Mouse (Mus musculus) right cerebral cortex, postnatal 36 days (tissue): ENCODE data around the gene Stk16.

Source experiments
- DNase-seq, 2 experiments: peaks; one replicate each; pipeline ENCODE4 v3.0.0; 2022; ENCODE audit warnings: low spot score in 2 of 2, mixed read lengths in 1 of 2

Stk16 gene

DNA sequence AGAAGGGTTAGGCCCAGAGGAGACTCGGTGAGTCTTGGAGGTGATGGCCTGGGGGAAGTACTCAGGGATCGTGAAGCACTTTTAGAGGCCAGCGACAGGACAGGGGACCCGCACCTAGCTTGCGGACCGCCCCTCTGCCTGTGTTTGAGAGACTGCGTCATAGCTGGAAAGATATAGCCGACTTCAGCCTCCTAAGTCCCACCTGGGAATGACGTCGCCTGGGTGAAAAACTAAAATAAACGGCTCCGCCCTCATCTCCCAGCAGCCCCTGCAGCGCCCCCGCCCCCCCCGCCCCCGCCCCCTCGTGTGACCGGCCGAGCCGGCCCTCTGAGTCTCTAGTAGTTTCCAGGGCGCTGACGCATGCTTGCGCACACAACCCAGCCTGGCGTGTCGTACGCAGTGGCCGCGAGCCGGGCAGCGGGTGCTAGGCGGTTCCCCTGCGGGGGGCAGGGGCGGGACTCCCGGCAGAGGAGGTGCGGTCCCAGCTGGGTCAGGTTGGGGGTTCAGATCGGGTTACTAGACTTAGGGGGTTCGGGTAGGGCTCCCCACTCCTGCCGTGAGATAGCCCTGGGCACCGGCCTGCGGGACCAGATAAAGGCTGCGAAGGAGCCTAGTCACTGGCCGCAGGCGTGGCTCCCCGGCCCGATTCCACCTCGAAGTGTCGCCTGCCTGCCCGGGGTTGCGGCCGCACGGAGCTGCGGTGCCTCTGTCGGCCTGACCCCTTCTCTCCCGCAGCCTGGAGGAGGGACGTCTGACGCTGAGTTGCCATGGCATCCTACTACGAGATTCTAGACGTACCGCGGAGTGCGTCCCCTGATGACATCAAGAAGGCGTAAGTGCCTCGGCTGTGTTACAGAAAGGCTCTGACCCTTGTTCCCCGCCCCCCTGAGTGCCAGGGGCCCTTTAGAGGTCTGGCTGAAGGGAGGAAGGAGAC is 25.7 kb downstream of the Stk16 start, which contains the start of gene Dnajb2:
Dnajb2 (plus strand) TSS at position 290 of the 934 bp plus-strand sequence.
- DNase-seq = peak; percentile 77 to 83

DNA sequence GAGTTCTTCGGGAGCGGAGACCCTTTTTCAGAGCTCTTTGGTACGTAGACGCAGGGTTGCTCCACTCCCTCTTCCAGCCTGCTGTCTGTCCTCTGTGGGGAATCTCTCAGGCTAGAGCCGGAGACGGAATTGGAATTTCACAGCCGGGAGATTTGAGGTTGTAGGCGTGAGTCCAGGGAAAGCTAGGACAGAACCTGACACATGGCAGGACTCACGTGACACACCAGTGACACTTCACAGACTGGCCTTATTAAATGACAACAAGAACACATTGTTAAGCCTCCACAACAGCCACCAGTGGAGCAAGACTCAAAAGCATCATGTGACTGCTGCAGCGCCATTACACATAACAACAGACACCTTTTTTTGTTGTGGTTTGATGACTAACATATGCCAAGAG is 29.0 kb downstream of the Stk16 start:
- DNase-seq = peak in 1 of 2 experiments; percentile 55

DNA sequence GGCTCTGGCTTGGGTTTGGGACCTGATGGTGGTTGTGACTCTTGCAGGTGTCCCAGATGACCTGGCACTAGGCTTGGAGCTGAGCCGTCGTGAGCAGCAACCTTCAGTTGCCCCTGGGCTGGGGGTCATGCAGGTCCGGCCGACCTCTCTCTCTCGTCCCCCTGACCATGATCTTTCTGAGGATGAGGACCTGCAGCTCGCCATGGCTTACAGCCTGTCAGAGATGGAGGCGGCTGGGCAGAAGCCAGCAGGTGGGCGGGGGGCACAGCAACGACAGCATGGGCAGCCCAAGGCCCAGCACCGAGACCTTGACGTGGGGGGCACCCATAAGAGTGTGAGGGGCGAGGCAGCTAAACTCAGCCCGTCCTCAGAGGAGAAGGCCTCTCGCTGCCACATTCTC is 32.8 kb downstream of the Stk16 start:
- DNase-seq = no peak

DNA sequence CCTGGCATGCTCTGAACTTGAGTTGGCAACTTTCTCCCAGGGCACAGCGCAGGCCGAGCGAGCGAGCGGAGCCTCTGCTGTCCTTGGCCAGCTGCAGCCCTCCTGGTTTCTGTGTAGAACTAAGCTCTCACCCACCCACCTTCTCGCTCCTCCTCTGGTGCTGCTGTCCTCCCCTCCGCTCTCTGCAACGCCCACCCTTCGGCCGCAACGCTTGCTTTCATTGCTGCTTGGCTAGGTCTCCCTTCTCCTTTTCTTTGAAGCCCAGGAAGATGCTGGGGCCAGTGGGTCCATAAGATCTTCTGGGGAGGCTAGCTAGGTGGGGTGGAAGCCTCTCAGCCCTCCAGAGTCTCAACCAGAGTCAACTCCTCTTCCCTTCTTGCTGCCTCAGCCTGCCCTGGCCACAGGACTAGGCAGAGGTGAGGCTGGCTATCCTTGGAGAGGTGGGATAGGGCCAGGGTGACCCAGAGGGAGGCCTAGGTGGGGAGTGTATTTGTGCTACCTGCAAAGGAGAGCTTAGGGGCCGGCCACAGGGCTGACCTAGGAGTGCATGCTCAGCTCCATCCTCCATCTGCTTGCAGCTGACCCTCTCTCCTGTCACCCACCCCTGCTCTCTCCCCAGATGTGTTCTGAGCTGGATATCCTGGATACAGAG is 33.7 kb downstream of the Stk16 start:
- no peak for DNase-seq

DNA sequence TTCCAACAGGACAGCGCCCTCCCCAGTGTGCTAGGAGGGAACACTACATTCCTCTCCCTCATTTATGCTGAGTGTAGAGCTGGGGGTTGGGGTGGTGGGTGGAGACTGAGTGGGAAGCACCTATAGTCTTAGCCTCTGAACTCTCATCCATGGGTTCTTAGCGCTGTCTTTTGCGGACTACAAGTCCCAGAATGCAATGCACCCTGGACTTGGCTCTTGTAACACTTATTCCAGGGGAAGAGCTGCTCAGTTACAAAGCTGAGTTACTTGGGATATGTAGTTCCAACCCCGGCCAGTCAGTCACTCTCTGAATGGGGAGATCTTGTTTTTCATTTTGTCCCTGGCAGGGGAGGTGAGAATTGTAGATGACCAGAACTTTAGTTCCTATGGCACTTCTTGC is 34.2 kb downstream of the Stk16 start:
- DNase-seq = peak in 1 of 2 experiments; percentile 77

DNA sequence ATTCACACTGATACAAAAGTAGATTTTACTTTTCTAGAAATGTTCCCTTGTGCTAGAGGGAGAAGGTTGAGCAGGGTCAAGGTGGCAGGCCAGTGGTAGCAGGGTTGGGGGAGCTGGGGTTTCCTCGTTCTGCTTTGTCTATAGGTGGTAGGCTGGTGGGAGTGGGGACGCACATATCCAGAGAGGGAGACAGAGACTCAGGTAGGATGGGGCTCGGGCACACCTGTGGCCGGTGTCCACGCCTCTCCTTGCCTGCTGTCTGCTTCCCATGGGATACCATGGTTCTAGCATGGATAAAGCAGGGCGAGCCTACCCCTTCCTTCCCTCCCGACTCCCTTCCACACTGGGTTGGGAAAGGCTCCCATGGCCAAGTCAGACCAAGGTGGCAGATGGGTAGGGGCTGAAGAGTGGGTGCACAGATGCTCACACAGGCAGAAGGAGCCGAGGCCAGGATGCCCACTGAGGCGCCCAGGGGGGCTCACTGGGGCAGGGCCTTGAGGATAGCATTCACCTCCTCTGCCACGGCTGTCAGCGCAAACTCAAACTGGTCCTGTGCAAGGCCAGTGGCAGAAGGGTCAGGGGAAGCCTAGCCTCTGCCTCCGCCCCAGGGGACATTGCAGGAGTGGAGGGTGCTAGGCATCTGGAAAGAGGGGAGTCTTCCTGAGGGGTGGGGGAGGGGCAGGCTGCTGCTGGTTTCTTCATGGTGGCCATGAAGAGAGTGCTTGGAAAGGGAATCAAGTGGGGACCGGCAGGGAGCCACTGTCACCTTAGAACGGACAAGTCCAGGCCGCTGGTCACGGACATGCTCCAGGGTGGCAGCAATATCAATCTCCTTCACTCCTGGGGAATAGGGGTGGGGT is 36.7 kb downstream of the Stk16 start:
- no peak for DNase-seq

DNA sequence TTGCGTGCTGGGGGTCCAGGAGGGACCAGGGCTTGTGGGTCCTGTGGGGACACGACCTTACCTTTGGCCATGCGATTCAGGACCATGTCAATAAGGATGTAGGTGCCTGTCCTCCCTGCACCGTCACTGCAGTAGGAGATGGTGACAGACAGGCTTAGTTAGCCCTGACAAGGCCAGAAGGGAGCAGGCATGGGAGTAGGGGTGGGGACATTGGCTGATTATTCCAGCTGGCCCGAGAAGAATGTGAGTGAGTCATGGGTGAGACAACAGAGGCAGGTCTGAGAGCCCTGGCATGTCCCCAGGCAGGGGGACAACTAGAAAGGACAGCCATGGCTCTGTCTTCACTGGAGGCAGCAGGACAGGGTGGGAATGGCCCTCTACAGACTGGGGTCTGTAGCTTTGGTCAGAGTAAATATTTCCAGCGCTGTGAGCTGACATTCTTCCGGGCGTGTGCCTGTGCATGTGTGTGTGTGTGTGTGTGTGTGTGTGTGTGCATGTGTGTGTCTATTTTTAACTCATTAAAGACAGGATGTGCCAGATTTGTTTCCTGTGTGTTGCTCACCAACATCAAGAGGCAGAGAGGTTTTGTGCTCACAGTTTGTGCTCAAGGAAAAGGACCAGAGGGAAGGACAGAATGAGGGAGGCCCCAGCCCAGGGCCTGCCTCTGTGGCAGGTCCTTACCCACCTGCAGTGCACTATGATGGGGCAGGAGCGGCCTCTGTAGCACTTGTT is 37.6 kb downstream of the Stk16 start:
- no peak for DNase-seq

DNA sequence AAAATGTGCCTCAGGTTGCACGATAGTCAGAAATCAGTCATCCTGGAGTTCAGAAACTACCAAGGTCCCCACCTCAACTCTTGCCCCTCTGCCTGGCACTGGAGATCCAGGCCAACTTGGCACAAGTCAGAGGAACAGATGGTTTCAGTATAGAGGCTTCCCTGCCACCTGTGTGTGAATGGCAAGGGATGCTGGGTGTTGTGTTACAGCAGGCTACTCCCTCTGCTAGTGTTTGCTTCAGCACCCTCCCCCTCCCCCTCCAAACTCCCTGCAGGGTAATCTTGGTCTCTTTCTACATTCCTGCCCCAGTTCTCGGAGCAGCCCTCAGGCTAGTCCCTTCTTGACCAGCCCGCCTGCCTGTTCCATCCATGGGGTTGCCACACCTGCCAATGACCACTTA is 39.9 kb downstream of the Stk16 start:
- no peak for DNase-seq

DNA sequence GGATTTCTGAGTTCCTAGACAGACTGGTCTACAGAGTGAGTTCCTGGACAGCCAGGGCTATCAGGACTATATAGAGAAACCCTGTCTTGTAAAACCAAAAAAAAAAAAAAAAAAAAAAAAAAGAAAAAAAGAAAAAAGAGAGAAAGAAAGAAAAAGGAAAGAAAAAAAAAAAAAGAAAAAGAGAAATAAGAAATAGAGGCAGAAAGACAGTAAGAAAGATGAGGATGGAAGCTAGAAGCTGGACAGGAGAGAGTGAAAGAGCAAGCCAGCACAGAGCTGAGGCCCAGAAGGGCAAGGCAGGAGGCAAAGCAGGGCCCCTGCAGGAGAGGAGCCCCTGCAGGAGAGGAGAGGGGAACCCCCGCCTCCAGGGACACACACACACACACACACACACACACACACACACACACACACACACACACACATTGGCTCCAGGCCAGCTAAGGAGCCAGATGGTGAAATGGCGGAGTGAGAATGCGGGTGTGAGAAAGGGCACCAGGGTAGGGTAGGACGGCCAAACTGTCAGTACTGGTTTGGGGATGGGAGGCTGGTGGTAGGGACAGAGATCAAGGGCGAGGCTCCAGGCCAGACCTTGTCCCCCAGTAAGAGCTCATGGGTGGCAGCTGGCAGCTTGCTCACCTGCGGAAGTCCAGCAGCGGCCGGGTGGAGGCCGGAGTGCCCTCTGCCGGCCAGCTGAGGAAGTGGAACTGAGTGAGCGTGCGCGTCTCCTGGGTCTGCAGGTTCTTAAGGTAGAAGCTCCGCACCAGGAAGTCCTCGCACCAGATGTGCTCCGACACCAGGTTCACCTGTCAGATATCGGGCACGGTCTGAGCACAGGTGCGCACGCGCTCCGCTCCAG is 40.7 kb downstream of the Stk16 start:
- no peak for DNase-seq

DNA sequence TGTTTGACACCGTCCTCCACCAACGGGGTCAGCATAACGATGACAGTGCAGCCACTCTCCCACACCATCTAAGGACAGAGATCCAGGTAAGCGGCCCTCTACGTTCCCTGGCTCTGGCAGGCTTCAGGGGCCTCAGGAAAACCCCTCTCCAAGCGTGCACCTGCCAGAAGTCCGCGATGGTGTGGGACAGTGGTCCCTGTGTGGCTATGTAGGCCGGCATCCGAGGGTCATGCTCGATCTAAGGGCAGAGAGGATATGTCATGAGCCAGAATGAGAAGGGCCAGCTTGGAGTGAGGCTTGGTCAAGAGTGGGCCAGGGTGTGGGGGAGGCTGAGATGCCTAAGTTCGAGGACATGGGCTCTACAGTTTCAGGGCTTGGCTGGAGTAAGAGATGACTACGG is 41.7 kb downstream of the Stk16 start:
- DNase-seq = no peak

DNA sequence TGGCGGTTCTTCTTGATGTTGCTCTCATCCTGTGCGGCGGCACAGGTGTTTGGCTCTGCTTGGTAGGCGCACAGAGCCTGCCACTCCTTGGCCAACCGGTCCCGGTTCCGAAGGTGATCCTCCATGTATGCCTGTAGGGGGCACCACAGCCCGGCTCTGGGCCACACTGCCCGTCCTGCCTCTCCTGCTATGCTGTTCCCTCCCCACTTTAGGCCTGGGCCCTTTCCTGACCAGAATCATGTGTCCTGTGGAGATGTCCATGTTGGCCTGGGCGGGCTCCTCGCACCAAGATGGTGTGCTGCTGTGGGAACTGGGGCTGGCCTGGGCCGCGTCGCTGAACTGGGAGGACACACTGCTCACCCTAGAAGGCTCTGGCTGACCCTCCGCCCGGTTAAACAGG is 42.4 kb downstream of the Stk16 start:
- no peak for DNase-seq

DNA sequence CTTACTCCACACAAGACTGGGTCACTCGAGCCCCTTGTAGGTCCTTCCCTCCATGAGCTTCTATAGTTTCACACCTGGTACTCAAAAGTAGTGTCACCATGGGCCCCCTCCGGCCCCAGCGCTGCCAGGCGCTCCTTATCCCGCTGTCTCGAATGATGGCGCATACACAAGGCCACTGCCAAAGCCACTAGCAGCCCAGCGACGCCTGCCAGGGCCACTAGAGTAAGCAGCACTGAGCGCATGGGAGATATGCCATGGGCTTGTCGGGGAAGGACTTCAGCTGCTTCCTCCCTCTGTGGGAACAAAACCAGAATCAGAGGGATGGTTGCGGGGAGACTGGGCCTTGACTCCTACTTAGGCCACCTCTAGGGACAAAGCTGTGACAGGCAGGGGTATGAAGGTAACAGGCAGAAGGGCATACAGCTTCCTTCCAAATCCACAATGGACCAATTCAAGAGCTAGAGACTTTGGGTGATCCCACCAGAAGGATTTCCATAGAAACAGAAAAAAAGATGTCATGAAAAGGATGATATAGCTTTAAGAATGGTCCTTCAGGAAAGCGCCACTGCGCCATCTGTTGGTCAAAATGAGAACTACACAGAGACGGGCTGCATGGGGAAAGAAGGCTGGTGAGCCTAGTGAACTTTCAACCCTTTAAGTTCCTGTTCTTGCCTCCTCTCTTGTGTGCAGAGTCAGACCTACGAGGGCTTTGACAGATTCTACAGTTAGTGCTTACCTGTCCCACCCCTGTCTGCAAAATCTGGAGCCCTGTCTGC is 43.4 kb downstream of the Stk16 start:
- DNase-seq = peak; percentile 67 to 76

DNA sequence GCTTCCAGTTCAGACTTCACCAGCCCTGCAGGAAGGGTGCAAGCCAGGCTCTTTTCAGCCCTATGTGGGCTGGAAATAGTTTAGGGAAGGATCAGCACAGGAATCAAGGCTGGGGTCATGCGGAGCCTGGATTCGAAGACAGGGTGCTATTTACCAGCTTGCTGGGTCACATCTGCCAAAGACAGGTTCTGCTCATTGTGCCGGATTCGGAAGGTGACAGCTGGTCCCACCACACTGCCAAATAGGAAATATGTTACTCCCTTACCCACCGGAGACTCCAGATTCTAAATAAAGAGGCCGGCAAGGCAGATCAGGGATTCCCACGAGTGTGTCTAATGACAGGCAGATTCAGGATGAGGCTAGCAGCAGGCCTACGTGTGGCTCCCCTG is 44.0 kb downstream of the Stk16 start:
- no peak for DNase-seq

DNA sequence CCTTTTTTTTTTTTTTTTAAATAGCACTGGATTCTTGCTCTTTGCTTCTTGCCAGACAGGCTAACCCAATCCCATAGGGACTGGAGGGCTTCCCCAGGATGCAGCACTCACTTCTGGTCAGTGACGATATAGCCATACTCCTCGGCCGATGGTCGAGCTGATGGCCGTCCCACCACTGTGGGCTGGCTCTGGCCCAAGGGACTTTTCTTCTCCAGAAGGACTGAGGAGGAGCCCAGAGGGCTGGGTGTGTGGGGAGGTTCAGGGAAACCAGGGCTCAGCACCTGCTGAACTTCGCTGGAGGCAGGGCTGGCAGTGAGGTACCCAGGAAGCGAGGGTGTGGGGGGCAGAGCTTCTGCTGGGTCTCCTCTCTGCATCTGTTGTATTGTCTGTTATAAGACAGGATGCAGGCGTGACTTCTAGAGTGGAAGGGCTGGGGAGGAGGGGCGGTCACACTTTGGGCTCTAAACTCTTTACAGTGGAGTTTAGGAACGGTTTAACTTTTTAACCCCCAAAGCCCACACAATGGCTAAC is 44.9 kb downstream of the Stk16 start:
- no peak for DNase-seq

DNA sequence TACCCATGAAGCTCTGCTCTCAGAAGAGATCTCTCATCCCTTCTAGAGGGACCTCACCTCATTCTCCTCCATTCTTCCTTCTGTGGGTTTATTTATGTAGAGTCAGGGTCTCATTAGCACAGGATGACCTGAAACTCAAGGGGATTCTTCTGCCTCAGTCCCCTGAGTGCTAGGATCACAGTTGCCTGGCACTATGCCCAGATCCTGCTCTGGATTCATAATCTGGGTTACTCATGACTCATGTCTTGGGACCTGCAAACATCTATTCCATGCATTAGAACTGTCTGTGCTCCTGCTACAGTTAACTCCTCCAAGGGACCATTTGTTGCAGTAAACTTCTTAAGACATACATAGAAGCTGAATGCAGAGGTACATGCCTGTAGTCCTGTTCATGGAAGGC is 50.6 kb downstream of the Stk16 start:
- no peak for DNase-seq

DNA sequence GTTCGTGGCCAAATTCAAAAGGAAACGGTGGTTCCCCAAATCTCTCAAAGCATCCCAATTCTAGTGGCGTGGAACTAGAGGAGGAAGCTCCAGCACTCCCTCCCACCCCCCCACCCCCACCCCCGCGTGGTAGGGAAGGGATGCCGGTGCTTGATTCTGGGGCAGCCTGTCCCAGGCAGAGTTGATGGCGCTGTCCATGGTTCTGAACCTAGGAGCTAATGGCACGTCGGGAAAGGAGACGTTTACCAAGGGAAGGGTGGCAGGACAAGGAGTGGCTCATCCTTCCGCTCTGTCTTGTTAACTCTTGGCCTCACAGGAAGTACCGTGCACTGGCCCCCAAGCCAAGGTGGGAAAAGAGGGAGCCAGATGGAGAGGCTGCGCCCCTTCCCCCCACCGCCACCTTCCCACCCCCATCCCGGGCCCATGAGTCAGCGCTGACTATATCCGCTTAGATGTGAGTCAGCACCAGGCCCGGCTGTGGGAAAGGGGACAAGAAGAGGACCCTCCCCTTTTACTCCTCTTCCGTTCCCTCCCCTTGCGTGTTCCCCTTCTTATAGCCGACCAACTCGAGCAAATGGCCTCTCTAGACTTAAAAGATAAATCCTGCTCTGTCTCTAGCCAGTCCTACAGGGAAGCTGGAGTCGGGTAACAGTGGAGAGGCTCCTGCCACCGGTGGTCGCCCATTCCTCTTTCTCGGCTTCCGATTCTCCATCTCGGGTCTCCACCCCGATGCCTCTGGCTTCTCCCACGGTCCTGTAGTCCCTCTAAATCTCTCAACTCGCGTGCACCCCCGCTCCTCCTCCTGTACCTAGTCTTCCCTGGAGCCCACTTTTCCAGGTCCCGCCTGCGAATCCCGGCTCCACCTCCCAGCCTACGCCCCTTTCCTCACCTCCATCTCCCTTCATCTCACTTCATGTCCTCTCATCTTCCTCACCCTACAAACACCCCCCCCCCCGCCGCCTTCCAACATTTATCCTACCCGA is 52.6 kb downstream of the Stk16 start:
- peak in 1 of 2 experiments; percentile 64 for DNase-seq

DNA sequence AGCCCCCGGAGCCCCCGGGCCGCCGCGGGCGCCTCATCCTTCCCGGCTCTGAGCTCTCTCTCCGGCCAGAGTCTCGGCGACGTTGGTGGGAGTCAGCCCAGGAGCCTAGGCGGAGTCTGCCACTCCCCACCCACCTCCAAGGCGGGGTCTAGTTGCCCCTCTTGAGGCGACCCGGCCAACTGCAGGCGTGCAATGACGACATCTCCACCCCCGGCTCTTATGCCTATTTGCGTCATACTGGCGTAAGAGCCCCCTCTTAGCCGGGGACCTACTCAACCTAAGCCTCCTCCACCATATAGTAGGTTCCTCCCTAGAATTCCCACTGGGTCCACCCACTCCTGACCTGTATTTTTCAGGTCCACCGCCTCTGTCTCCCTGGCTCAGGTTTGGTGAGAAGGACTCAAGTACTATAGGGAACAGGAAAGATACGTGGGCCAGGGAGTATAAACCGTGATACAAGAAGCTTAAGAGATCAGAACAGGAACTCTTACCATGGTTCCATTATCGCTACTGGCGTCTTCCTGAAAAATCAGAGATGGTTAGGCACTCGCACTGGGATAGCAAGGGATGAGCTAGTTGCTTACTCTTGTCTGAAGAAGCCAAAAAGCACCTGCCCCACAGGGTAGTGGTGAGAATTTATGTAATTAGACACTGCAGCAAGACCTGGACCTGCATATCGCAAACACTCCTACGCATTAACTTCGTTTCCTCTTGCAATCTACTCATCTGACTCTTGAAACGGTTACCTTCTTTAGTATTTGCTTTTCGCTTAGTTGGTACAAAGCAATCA is 53.6 kb downstream of the Stk16 start, which contains the start of gene Ptprn:
Ptprn (minus strand) TSS at position 412 of the 790 bp plus-strand sequence.
- DNase-seq = peak; percentile 77 to 88
